Mouse (Mus musculus): ENCODE results near the gene Aldoc. TPM values are rescaled to one million over a fixed set of nuclear protein-coding genes. Genes with fewer than 3 reads are reported as not detected.
A peak's percentile ranks its signal among the peaks of the same experiment; 100 is the strongest.

Aldoc gene
- total RNA-seq, 1 experiment from 2014 or later, result 8.7 TPM

DNA sequence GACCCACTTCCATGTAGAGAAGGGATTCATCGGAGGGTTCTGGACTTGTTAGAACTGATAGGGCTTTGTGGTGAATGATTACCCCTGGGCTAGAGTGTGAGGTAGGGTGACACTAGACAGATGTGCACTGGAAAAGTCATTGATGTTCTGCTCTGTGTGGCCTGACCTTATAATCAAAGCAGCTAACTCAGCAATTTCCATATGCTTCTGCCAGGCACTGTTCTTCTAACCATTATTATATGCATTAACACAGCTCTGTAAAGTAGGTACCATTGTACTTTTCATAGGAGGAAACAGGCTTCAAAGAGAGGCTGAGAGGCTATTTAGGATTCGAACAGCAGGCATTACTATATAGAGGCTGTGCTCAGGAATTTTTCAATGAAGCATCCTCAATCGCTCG is 4.4 kb downstream of the Aldoc start:
- no peak for ATAC-seq (replicated peaks in 1 of 2; ENCODE audit: insufficient read depth in 1 of 2, low FRiP score in 2 of 2, low TSS enrichment in 1 of 2, low read depth in 1 of 2, poor library complexity in 2 of 2, severe bottlenecking in 2 of 2)

DNA sequence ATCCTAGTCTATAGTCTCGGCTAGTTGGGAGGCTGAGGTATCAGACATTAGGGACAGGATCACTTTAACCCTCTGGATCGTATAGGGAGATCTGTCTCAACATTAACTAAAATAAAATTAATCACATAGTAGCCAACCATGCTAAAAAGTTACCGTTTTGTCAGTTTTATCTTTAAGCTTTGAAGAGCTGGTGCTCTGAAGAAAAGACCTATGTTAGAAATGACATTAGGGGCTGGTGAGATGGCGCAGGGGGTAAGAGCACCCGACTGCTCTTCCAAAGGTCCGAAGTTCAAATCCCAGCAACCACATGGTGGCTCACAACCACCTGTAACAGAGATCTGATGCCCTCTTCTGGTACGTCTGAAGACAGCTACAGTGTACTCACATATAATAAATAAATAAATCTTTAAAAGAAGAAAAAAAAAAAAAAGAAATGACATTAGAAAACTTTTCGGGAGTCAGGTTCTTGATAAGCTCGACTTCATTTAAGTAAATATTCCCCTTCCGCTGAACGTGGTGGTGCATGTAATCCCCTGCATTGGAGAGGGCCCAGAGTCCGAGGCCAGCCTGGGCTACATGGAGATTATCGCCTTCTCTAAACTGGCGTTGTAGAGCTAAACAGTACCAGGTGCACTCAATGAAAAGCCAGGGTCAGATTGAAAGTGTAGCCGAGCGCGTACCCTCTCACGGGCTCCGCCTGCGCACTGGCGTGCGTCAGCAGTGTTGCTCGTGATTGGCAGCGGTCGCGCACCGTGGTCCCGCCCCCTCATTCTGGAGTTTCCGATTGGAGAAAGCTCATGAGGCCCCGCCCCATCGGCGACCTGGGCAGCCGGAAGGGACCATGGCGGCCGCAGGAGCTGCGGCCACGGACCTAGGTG is 5.1 kb downstream of the Aldoc start, which contains the start of gene Pigs:
Gene Pigs, plus strand, starts transcription at position 782 of the 878 bp plus-strand sequence.
- peak; percentile 98 to 99 for ATAC-seq (replicated peaks in 1 of 2; ENCODE audit: insufficient read depth in 1 of 2, low FRiP score in 2 of 2, low TSS enrichment in 1 of 2, low read depth in 1 of 2, poor library complexity in 2 of 2, severe bottlenecking in 2 of 2)

DNA sequence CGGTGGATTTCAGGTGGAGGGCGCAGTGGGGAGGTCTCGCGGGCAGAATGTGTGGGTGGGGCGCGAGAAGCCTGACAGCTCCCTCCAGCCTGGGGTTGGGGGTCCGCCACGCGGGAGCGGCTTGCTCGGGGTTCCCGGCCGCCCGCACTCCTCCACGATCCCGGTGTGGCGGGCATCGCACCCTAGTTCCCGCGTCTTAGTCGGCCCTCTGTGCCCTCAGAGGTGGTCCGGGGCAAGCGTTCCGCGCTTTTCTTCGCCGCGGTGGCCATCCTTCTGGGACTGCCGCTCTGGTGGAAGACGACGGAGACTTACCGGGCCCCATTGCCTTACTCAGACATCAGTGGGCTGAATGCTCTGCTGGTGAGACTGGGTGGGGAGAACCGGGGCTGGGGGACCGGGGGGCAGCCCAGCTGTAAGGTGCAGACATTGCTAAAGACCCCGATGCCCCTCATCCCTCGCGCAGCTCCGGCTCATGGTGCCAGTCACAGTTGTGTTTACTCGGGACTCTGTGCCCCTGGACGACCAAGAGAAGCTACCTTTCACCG is 5.8 kb downstream of the Aldoc start:
- ATAC-seq (replicated peaks in 1 of 2; ENCODE audit: insufficient read depth in 1 of 2, low FRiP score in 2 of 2, low TSS enrichment in 1 of 2, low read depth in 1 of 2, poor library complexity in 2 of 2, severe bottlenecking in 2 of 2), result no peak; a peak in 1 of 4 replicates

DNA sequence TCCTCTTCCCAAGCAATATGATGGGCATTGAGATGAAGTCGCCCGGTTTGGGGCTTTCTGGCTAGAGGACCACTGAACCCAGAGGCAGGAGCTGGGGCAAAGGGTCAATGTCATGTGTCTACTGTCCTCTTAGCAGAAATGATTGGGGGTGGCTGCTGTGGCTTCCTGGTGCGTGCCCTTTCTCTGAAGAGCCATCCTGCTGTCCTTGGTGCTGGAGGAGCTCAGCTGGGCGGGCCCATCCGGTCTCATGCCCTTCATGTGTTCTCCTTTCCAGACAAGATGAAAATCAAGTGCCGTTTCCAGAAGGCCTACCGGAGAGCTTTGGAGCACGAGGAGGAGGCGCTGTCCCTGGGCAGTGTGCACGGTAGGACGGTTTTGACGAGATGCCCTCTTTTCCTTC is 9.9 kb downstream of the Aldoc start:
- ATAC-seq (replicated peaks in 1 of 2; ENCODE audit: insufficient read depth in 1 of 2, low FRiP score in 2 of 2, low TSS enrichment in 1 of 2, low read depth in 1 of 2, poor library complexity in 2 of 2, severe bottlenecking in 2 of 2), result no peak

DNA sequence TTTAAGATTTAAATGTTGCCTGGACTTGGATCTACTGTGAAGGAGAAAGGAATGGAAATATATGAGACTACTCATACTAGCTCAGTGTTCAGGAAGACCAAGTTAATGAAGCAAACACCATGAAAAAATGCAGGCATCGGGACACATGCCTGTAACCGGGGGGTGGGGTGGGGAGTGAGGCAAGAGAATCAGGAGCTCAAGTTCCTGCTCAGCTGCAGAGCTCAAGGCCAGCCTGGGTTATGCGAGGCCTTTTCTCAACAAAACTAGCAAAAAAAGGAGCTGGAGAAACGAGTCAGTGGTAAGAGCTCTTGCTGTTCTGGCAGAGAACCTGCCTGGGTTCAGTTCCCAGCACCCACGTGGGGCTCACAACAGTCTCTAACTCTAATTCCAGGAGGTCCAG is 11.2 kb downstream of the Aldoc start:
- ATAC-seq (replicated peaks in 1 of 2; ENCODE audit: insufficient read depth in 1 of 2, low FRiP score in 2 of 2, low TSS enrichment in 1 of 2, low read depth in 1 of 2, poor library complexity in 2 of 2, severe bottlenecking in 2 of 2), result no peak

DNA sequence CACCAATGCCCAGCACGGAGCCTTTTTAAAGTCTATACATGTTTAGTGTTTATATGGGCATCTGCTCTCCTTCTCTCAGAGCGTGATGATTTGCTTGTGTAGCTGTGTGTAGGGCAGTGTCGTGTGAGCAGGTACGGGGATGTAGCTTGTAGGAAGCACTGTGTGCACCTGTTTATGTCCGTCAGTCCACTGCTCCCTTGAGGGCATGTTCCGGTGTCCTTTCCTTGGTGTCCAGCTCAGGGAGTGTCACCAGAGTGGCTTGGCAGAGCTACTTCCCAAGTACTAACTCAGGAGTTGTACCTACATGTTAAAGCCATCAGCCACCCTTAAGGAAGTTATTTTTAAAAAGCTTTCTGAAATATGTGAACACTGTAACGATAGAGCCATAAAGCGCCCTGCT is 14.3 kb downstream of the Aldoc start:
- no peak for ATAC-seq (replicated peaks in 1 of 2; ENCODE audit: insufficient read depth in 1 of 2, low FRiP score in 2 of 2, low TSS enrichment in 1 of 2, low read depth in 1 of 2, poor library complexity in 2 of 2, severe bottlenecking in 2 of 2)

DNA sequence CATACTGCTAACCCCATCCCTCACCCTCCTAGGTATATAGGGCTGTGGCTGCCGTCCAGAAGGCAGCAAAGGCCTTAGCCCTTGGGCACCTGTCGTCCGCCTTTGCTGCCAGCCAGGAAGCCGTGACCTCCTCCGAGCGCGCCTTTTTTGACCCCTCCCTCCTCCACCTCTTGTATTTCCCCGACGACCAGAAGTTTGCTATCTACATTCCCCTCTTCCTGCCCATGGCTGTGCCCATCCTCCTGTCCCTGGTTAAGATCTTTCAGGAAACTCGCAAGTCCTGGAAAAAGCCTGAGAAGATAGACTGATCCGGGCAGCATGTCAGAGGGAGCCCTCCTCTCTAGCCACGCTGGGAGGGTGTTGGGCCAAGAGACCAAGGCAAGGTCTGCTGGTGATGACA is 18.9 kb downstream of the Aldoc start:
- no peak for ATAC-seq (replicated peaks in 1 of 2; ENCODE audit: insufficient read depth in 1 of 2, low FRiP score in 2 of 2, low TSS enrichment in 1 of 2, low read depth in 1 of 2, poor library complexity in 2 of 2, severe bottlenecking in 2 of 2)

DNA sequence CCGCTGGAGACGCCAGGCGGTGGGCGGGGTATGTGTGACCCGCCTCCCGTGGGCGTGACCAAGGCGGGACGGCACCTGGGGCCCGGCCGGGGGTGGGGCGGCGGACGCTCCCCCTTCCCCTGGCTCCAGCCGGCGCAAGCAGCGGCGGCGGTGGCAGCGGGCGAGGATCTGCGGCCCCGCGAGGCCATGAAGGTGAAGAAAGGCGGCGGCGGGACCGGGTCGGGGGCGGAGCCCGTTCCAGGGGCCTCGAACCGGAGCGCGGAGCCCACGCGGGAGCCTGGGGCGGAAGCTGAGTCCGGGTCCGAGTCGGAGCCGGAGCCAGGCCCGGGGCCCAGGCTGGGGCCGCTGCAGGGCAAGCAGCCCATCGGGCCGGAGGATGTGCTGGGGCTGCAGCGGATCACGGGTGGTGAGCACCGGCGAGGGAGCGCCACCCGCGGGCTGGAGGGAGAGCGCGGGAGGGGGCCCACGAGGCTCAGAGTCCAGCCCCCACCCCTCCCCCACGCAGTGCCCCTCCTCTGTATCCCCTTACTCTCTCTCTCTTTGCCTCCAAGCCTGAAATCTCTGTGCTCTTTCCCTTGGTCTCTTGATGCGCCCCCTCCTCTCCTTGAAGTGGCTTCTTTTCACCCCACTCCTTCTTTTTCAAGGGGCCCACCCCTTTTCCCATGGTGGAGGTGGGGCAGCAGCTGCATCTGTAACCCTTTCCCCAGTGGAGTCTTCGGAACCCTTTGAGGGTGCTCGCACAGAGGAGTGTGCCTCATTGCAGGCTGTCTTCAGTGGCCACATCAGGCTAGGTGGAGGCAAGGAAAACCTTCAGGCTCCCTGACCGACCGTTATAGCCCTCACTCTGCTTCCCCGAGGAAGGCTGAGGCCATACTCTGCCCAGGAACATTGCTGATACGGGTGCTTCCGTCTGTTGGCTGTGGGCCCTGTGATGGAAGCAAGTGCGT is 20.9 kb downstream of the Aldoc start, which contains the start of gene Unc119:
Gene Unc119, plus strand, starts transcription at position 102 of the 947 bp plus-strand sequence.
- peak; percentile 19 to 38; a peak in 2 of 4 replicates for ATAC-seq (replicated peaks in 1 of 2; ENCODE audit: insufficient read depth in 1 of 2, low FRiP score in 2 of 2, low TSS enrichment in 1 of 2, low read depth in 1 of 2, poor library complexity in 2 of 2, severe bottlenecking in 2 of 2)

DNA sequence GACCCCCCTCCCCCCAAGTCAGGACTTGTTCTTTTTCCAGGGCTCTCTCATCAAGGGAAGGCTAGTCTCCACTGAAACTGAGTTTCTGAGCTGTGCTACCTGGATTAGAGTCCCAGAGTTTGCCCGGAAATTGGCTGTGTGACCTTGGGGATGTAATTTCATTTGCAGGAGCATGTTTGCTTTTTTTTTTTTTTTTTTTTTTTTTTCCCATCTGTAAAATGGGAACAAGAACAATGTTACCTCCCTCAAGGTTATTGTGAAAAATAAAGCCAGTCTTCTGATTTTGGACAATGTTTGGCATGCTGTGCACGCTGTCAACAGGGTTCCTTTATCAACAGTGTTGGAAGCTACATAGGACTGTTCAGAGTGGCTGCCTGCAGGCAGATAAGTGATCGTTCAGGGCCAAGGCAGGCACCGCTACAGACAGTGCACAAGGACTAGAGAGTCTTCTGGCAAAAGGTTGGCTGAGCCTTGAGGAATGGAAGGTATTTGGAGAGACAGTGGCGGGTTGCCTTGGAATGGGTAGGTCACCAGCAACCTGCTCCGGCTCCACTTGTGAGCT is 21.6 kb downstream of the Aldoc start:
- no peak for ATAC-seq (replicated peaks in 1 of 2; ENCODE audit: insufficient read depth in 1 of 2, low FRiP score in 2 of 2, low TSS enrichment in 1 of 2, low read depth in 1 of 2, poor library complexity in 2 of 2, severe bottlenecking in 2 of 2)

DNA sequence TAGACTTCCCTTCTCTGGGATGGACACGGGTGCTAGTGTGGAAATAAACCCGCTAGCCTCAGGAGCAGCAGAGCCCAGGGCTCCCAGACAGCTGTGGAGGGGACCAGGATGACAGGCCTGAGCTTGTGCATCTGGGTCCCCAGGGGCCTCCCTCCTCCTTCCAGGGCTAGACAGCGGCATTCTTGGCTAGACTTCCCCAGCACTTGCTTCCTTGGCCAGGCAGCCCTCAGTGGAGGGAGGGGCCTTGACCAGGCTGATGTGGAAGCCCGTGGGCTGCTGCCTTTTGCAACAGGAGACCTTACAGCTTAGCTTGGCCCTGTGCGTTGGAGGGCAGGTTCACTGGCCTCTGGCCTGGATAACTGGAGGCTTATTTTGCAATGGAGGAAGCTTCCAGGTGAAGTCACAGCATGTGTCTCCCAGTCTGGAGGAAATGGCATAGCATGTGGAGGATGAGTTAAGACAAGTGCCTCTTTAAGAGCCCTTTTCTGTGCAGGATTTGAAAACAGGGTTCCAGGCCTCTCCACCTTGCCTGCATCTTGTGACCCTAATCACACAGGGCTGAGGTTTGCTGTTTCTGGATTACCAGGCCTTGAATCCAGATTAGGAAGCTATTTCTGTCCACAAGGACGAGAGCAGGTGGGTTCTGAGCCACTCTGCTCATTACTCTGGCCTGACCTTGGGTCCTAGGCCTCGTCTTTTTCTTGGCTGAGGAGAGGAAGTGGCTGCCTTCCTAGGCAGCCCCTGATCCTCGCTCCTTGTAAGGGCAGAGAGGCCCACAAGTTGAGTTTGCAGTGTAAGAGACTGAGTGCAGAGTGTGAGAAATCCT is 22.3 kb downstream of the Aldoc start:
- ATAC-seq (replicated peaks in 1 of 2; ENCODE audit: insufficient read depth in 1 of 2, low FRiP score in 2 of 2, low TSS enrichment in 1 of 2, low read depth in 1 of 2, poor library complexity in 2 of 2, severe bottlenecking in 2 of 2), result 0 out of 4 replicates have a peak, but pooled peaks of 1 of the 2 experiments have one; percentile 1

DNA sequence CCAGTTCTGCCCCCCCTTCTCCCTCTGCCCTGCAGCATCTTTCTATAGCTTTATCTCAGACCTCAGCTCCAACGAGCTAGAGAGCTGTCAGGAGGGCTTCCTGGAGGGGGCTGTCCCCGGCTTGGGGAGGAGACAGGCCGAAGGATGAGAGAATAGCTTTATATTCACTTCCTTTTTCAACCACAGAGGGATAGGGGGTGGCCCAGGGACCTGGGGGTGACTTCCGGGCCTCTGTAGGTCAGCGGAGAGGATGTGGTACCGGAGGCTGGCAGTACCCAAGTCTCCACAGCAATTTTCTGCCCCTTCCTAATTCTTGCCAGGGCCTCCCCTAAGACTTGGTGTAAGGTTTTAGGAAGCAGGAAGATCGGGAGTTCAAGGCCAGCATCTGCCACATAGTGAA is 23.0 kb downstream of the Aldoc start:
- ATAC-seq (replicated peaks in 1 of 2; ENCODE audit: insufficient read depth in 1 of 2, low FRiP score in 2 of 2, low TSS enrichment in 1 of 2, low read depth in 1 of 2, poor library complexity in 2 of 2, severe bottlenecking in 2 of 2), result peak; percentile 46 to 68; a peak in 3 of 4 replicates

DNA sequence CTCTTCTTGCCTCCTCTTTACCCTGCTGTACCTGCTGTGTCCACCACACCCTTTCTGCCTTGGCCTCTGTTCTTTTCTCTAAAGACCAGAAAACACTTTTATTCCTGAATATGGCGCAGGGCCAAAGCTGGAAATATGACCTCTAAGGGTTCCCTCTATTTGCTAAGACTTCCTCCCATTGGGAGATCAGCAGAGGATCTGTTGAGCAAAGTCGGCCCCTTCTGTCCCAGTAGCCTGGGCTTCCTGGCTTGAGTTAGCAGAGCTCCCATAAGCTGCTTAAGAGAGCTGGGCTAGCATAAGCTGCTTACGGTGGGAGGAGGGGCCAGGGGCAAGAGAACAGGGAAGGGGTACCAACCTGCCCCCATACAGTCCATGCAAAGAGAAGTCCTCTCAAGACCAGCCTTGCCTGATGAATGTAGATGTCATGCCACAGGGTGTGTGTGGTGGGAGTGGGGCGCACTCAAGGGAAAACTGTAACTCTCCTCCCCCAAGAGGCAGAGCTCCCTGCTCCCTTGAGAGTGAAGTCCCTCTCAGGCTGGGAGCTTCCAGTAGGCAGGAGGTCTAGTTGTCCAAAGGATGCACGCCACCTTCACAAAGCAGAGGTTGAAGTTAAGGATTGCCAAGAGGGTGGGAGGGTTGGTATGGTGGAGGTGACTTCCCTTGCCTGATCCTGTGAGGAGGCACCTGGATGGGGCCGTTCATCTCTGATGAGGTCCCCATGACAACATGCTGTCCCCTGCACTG is 23.7 kb downstream of the Aldoc start:
- no peak for ATAC-seq (replicated peaks in 1 of 2; ENCODE audit: insufficient read depth in 1 of 2, low FRiP score in 2 of 2, low TSS enrichment in 1 of 2, low read depth in 1 of 2, poor library complexity in 2 of 2, severe bottlenecking in 2 of 2)

DNA sequence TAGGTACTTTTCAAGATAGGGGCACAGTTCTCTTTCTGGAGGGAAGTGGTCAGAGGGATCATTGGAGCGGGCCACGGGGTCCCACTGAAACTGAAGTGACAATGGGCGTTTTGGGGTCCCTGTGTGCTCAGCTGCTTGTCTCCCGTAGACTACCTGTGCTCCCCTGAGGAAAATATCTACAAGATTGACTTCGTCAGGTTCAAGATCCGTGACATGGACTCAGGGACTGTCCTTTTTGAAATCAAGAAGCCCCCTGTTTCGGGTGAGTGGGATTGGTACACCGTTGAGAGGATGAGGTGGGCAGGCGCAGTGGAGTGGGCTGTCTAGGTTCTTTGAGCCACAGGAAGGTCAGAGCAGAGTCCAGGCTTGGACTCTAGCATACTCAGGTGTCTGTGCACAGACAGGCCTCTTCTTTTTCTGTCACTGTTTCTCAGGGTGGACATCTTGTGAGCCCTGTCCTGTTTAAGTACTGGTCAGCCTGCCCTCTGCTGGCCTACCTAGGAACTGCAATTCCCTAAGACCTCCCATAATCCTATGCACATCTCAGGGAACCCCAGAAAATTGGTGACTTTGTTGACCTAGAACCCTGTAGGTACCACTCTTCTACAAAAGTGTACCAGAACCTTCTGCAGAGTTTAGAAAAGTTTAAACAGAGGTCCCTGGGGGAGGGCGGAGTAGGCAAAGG is 24.4 kb downstream of the Aldoc start:
- ATAC-seq (replicated peaks in 1 of 2; ENCODE audit: insufficient read depth in 1 of 2, low FRiP score in 2 of 2, low TSS enrichment in 1 of 2, low read depth in 1 of 2, poor library complexity in 2 of 2, severe bottlenecking in 2 of 2), result no peak

DNA sequence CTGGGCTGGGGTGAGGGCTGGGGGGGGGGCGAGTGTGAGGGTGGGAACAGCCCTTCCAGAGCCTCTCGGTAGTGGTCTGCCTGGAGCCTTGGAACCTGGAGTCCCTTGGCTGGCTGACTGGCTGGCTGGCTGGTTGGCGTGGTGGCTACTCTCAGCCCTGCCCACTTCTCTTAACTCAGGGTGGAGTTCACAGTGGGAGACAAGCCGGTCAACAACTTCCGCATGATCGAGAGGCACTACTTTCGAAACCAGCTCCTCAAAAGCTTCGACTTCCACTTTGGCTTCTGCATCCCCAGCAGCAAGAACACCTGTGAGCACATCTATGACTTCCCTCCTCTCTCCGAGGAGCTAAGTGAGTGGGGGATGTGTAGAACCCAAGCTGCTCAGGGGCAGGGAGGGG is 25.1 kb downstream of the Aldoc start:
- no peak; a peak in 1 of 4 replicates for ATAC-seq (replicated peaks in 1 of 2; ENCODE audit: insufficient read depth in 1 of 2, low FRiP score in 2 of 2, low TSS enrichment in 1 of 2, low read depth in 1 of 2, poor library complexity in 2 of 2, severe bottlenecking in 2 of 2)

DNA sequence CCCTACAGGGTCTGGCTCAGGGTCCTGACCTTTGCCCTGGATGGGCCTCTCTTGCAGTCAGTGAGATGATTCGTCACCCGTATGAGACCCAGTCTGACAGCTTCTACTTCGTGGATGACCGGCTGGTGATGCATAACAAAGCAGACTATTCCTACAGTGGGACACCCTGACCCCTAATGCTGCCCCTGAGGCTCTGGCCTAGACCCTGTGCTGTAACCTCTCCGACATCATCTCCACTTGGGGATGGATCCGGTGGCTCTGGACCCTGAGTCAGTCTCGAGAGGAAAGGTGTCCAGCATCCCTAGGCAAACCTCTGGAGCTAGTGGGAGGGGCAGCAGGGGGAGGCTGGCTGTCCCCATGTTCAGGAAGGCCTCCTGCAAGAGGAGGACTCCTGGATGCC is 25.7 kb downstream of the Aldoc start:
- no peak for ATAC-seq (replicated peaks in 1 of 2; ENCODE audit: insufficient read depth in 1 of 2, low FRiP score in 2 of 2, low TSS enrichment in 1 of 2, low read depth in 1 of 2, poor library complexity in 2 of 2, severe bottlenecking in 2 of 2)
